Mouse (Mus musculus) heart, postnatal 0 days (tissue): ENCODE data around the gene Pigm.

ENCODE experiments used
- CTCF ChIP-seq: IDR thresholded peaks from 2 replicates; pipeline ENCODE4 v1.5.1; 2016; ENCODE audit warnings: antibody characterized with exemption, control low read depth, low read depth
- EP300 ChIP-seq: IDR thresholded peaks from 2 replicates; pipeline ENCODE4 v1.6.1; 2016; ENCODE audit warnings: antibody characterized with exemption, low read depth

DNA sequence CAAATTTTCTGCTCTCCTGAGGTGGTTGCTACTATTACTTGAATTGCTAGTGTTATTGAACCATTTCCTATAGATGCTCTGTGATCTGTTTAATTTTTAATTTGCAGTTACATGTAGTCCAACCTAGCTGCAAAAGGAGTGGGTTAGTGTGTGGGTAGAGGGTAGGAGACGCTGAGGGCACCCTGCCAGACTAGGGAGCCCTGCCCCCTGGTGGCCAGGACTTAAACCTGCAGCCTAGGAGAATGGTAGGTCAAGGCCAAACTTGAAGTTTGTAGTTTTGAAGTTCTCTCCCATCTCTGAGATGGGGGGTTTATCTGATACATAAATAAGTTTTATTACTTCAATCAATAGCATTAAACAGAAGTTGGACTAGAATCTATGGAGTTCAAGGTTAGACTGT lies 18.8 kb upstream of the Pigm start:
- peak; percentile 78 for TF ChIP-seq CTCF
- no peak for TF ChIP-seq EP300
